Mouse (Mus musculus): Measurements from ENCODE around the gene Hoxc5. TPM values are rescaled to one million over a fixed set of nuclear protein-coding genes. Genes with fewer than 3 reads are reported as not detected.
A peak's percentile ranks its signal among the peaks of the same experiment; 100 is the strongest.

Hoxc5 gene
- polyA plus RNA-seq, 1 experiment from 2014 or later, result 5.1 TPM

- 0 out of 2 replicates have a peak, but pooled peaks cover 11% of the 10 kb centered on the region for H3K4me1 ChIP-seq (ENCODE audit: control insufficient read depth, insufficient read depth, low read length)
- peak overlapping the region; percentile 89 for H3K4me2 ChIP-seq (replicated peaks; ENCODE audit: low read depth, low read length)
- peak overlapping the region; percentile 95 for H3K27ac ChIP-seq (ENCODE audit: low read depth, low read length)
- H3K4me3 ChIP-seq (ENCODE audit: low read length), result peak overlapping the region; percentile 70
- H3K27me3 ChIP-seq (ENCODE audit: control insufficient read depth, insufficient read depth, low read length), result peaks cover 11% of the 10 kb centered on the region; the same call in 1 of the 2 replicates
- no peaks in the 10 kb centered on the region for H3K9me3 ChIP-seq (ENCODE audit: control insufficient read depth, low read length)
- WGBS, result 2% methylated on average over 28 of the region's 28 CpGs
- H3K9ac ChIP-seq (ENCODE audit: low read depth, low read length), result peak overlapping the region; percentile 81
- no peaks in the 10 kb centered on the region for H3K36me3 ChIP-seq (ENCODE audit: control insufficient read depth, insufficient read depth, low read length)
- ATAC-seq (ENCODE audit: low FRiP score, low TSS enrichment), result 0 out of 2 replicates have a peak, but pooled peaks have one; percentile 21
These were observed 3.3 kb upstream of the Hoxc5 start for GRCm38 (mm10) chr15:102963671-102964640.

GRCm38 (mm10) chr15:102965003-102965891 is 2.0 kb upstream of the Hoxc5 start:
- ATAC-seq (ENCODE audit: low FRiP score, low TSS enrichment), result no peak
- WGBS, result 4% methylated on average over 26 of the region's 26 CpGs
- peak overlapping the region; percentile 95 for H3K27ac ChIP-seq (ENCODE audit: low read depth, low read length)
- H3K4me2 ChIP-seq (replicated peaks; ENCODE audit: low read depth, low read length), result peak overlapping the region; percentile 89
- no peaks in the 10 kb centered on the region for H3K36me3 ChIP-seq (ENCODE audit: control insufficient read depth, insufficient read depth, low read length)
- H3K4me3 ChIP-seq (ENCODE audit: low read length), result peak overlapping the region; percentile 70
- peaks cover 12% of the 10 kb centered on the region; the same call in 1 of the 2 replicates for H3K27me3 ChIP-seq (ENCODE audit: control insufficient read depth, insufficient read depth, low read length)
- H3K9ac ChIP-seq (ENCODE audit: low read depth, low read length), result peak overlapping the region; percentile 81
- H3K9me3 ChIP-seq (ENCODE audit: control insufficient read depth, low read length), result no peaks in the 10 kb centered on the region
- 0 out of 2 replicates have a peak, but pooled peaks cover 4% of the 10 kb centered on the region for H3K4me1 ChIP-seq (ENCODE audit: control insufficient read depth, insufficient read depth, low read length)

- 2% methylated on average over 29 of the region's 30 CpGs for WGBS
- peak overlapping the region; percentile 89 for H3K4me2 ChIP-seq (replicated peaks; ENCODE audit: low read depth, low read length)
- H3K27ac ChIP-seq (ENCODE audit: low read depth, low read length), result peak overlapping the region; percentile 95
- peak overlapping the region; percentile 70 for H3K4me3 ChIP-seq (ENCODE audit: low read length)
- H3K36me3 ChIP-seq (ENCODE audit: control insufficient read depth, insufficient read depth, low read length), result no peaks in the 10 kb centered on the region
- H3K4me1 ChIP-seq (ENCODE audit: control insufficient read depth, insufficient read depth, low read length), result peaks cover 2% of the 10 kb centered on the region; the same call in 1 of the 2 replicates
- ATAC-seq (ENCODE audit: low FRiP score, low TSS enrichment), result peak; percentile 86
- peak overlapping the region; percentile 81 for H3K9ac ChIP-seq (ENCODE audit: low read depth, low read length)
- H3K27me3 ChIP-seq (ENCODE audit: control insufficient read depth, insufficient read depth, low read length), result peaks cover 12% of the 10 kb centered on the region; the same call in 1 of the 2 replicates
- H3K9me3 ChIP-seq (ENCODE audit: control insufficient read depth, low read length), result no peaks in the 10 kb centered on the region
These were observed 1.1 kb upstream of the Hoxc5 start for GRCm38 (mm10) chr15:102965892-102966775.

GRCm38 (mm10) chr15:102966776-102967311 is 399 bp upstream of the Hoxc5 start, which contains the start of gene Hoxc10:
Hoxc10 (plus strand) TSS chr15:102966796.
- WGBS, result under 1% methylated on average over 27 of the region's 27 CpGs
- H3K4me2 ChIP-seq (replicated peaks; ENCODE audit: low read depth, low read length), result peak within 1 kb of the TSS; percentile 89
- peaks cover 4% of the 10 kb centered on the region; the same call in 1 of the 2 replicates for H3K4me1 ChIP-seq (ENCODE audit: control insufficient read depth, insufficient read depth, low read length)
- no peaks in the 10 kb centered on the region for H3K9me3 ChIP-seq (ENCODE audit: control insufficient read depth, low read length)
- H3K27ac ChIP-seq (ENCODE audit: low read depth, low read length), result peak within 1 kb of the TSS; percentile 95
- peak within 1 kb of the TSS; percentile 81 for H3K9ac ChIP-seq (ENCODE audit: low read depth, low read length)
- H3K4me3 ChIP-seq (ENCODE audit: low read length), result peak within 1 kb of the TSS; percentile 70
- H3K36me3 ChIP-seq (ENCODE audit: control insufficient read depth, insufficient read depth, low read length), result no peaks in the 10 kb centered on the region
- H3K27me3 ChIP-seq (ENCODE audit: control insufficient read depth, insufficient read depth, low read length), result peaks cover 12% of the 10 kb centered on the region; the same call in 1 of the 2 replicates
- ATAC-seq (ENCODE audit: low FRiP score, low TSS enrichment), result peak; percentile 57

GRCm38 (mm10) chr15:102967511-102968397 is 511 bp downstream of the Hoxc5 start:
- Histone ChIP-seq H3K9me3 (ENCODE audit: control insufficient read depth, low read length) (no peaks in the 10 kb centered on the region), H3K9ac (ENCODE audit: low read depth, low read length) (peak overlapping the region; percentile 80), H3K27me3 (ENCODE audit: control insufficient read depth, insufficient read depth, low read length) (peaks cover 12% of the 10 kb centered on the region; the same call in 1 of the 2 replicates), H3K27ac (ENCODE audit: low read depth, low read length) (peak overlapping the region; percentile 95), H3K4me2 (replicated peaks; ENCODE audit: low read depth, low read length) (peak overlapping the region; percentile 89), H3K4me1 (ENCODE audit: control insufficient read depth, insufficient read depth, low read length) (peaks cover 4% of the 10 kb centered on the region; the same call in 1 of the 2 replicates), H3K36me3 (ENCODE audit: control insufficient read depth, insufficient read depth, low read length) (no peaks in the 10 kb centered on the region), H3K4me3 (ENCODE audit: low read length) (peak overlapping the region; percentile 70)
- no peak for ATAC-seq (ENCODE audit: low FRiP score, low TSS enrichment)
- WGBS, result 2% methylated on average over 34 of the region's 34 CpGs

GRCm38 (mm10) chr15:102969296-102969695 is 2.1 kb downstream of the Hoxc5 start:
- peak overlapping the region; percentile 70 for H3K4me3 ChIP-seq (ENCODE audit: low read length)
- H3K27me3 ChIP-seq (ENCODE audit: control insufficient read depth, insufficient read depth, low read length), result peaks cover 17% of the 10 kb centered on the region; the same call in 1 of the 2 replicates
- peak overlapping the region; percentile 44; the same call in 1 of the 2 replicates for H3K27ac ChIP-seq (ENCODE audit: low read depth, low read length)
- no peaks in the 10 kb centered on the region for H3K9me3 ChIP-seq (ENCODE audit: control insufficient read depth, low read length)
- H3K4me2 ChIP-seq (replicated peaks; ENCODE audit: low read depth, low read length), result peak overlapping the region; percentile 89
- ATAC-seq (ENCODE audit: low FRiP score, low TSS enrichment), result no peak
- H3K36me3 ChIP-seq (ENCODE audit: control insufficient read depth, insufficient read depth, low read length), result no peaks in the 10 kb centered on the region
- 23% methylated on average over 1 of the region's 1 CpGs for WGBS
- H3K4me1 ChIP-seq (ENCODE audit: control insufficient read depth, insufficient read depth, low read length), result peaks cover 4% of the 10 kb centered on the region; the same call in 1 of the 2 replicates
- peak overlapping the region; percentile 80 for H3K9ac ChIP-seq (ENCODE audit: low read depth, low read length)

- peak overlapping the region; percentile 70 for H3K4me3 ChIP-seq (ENCODE audit: low read length)
- peaks cover 14% of the 10 kb centered on the region; the same call in 1 of the 2 replicates for H3K27me3 ChIP-seq (ENCODE audit: control insufficient read depth, insufficient read depth, low read length)
- no peaks in the 10 kb centered on the region for H3K36me3 ChIP-seq (ENCODE audit: control insufficient read depth, insufficient read depth, low read length)
- under 1% methylated on average over 12 of the region's 12 CpGs for WGBS
- H3K9me3 ChIP-seq (ENCODE audit: control insufficient read depth, low read length), result no peaks in the 10 kb centered on the region
- ATAC-seq (ENCODE audit: low FRiP score, low TSS enrichment), result no peak
- peaks cover 4% of the 10 kb centered on the region; the same call in 1 of the 2 replicates for H3K4me1 ChIP-seq (ENCODE audit: control insufficient read depth, insufficient read depth, low read length)
- H3K27ac ChIP-seq (ENCODE audit: low read depth, low read length), result peak overlapping the region; percentile 89; the same call in 1 of the 2 replicates
- peak overlapping the region; percentile 80 for H3K9ac ChIP-seq (ENCODE audit: low read depth, low read length)
- H3K4me2 ChIP-seq (replicated peaks; ENCODE audit: low read depth, low read length), result peak overlapping the region; percentile 89
These were observed 3.5 kb downstream of the Hoxc5 start for GRCm38 (mm10) chr15:102970740-102971139.
